Mouse (Mus musculus): ENCODE results near the gene Meis1.

- TF ChIP-seq CTCF (IDR thresholded peaks at IDR 0.05; ENCODE audit: borderline replicate concordance, insufficient read depth, low read length): no peak
- no peak for TF ChIP-seq POLR2A (IDR thresholded peaks at IDR 0.05; ENCODE audit: low read depth, low read length)
These were observed 149.3 kb downstream of the Meis1 start for GRCm38 (mm10) chr11:18869429-18869969.

Data from embryonic fibroblast, embryonic 13.5 days (primary cell).